ENCODE assay signal across 8 mouse cellular contexts in genomic region chr11:77630257-77630670, GRCm38 (mm10). TPM values are rescaled to one million over a fixed set of nuclear protein-coding genes. Genes with fewer than 3 reads are reported as not detected.
A peak's percentile ranks its signal among the peaks of the same experiment; 100 is the strongest.
DNase-seq lines count a peak whose midpoint lies in the region; ATAC-seq and TF ChIP-seq lines count a peak whose summit lies in the region.

No protein-coding gene starts in this region.

- intact Hi-C loops in gastrocnemius, adult 2 months (cut with DNase I): loop anchor here (5.0 kb wide), 1 partner anchor 123 kb away; no protein-coding TSS in a partner anchor

- 15% methylated on average over 8 of the region's 8 CpGs for WGBS in hindbrain, postnatal 0 days

- peak; percentile 73 to 82 for DNase-seq in cerebellum, postnatal 4 days (ENCODE audit: low spot score in 2 of 2)
- peak; percentile 78 for DNase-seq in gastrocnemius, adult 2 months
- DNase-seq in hindbrain, postnatal 0 days (ENCODE audit: low spot score): peak; percentile 89
- DNase-seq in left cerebral cortex, adult 8-10 months (ENCODE audit: low spot score in 2 of 2): peak; percentile 48 to 70
- peak; percentile 79 for DNase-seq in right cerebral cortex, postnatal 14 days
- peak; percentile 64 to 76 for DNase-seq in urinary bladder, postnatal 4 days (ENCODE audit: low spot score in 2 of 2)

- H3K9me3 ChIP-seq in hindbrain, postnatal 0 days (ENCODE audit: low read length): no peaks in the 10 kb centered on the region
- H3K9me3 ChIP-seq in megakaryocyte, embryonic 14.5 days: peaks cover 8% of the 10 kb centered on the region

- H3K4me3 ChIP-seq in gastrocnemius, adult 2 months: peak overlapping the region; percentile 70
- H3K4me3 ChIP-seq in hindbrain, postnatal 0 days (ENCODE audit: low read length): peak overlapping the region; percentile 25
- H3K4me3 ChIP-seq in megakaryocyte, embryonic 14.5 days (replicated peaks): peak overlapping the region; percentile 92

- H3K4me2 ChIP-seq in hindbrain, postnatal 0 days (ENCODE audit: low read depth, low read length): peak overlapping the region; percentile 61

- H3K27ac ChIP-seq in gastrocnemius, adult 2 months: peak overlapping the region; percentile 79
- no peak overlapping the region for H3K27ac ChIP-seq in hindbrain, postnatal 0 days

- 0 out of 2 replicates have a peak overlapping the region, but pooled peaks have one; percentile 15 for H3K9ac ChIP-seq in hindbrain, postnatal 0 days (replicated peaks; ENCODE audit: low read length)

- H3K36me3 ChIP-seq in hindbrain, postnatal 0 days (ENCODE audit: insufficient read depth, low read length): no peaks in the 10 kb centered on the region
- no peaks in the 10 kb centered on the region for H3K36me3 ChIP-seq in megakaryocyte, embryonic 14.5 days (replicated peaks; ENCODE audit: low read length)

- H3K27me3 ChIP-seq in hindbrain, postnatal 0 days (ENCODE audit: insufficient read depth, low read length): no peaks in the 10 kb centered on the region
- H3K27me3 ChIP-seq in megakaryocyte, embryonic 14.5 days (replicated peaks): peaks cover 2% of the 10 kb centered on the region

- ATAC-seq in activated CD4-positive, CD25-positive, alpha-beta regulatory T cell, adult 4 months: peak; percentile 66
- peak; percentile 82; the same call in 1 of the 2 replicates for ATAC-seq in hindbrain, postnatal 0 days

- peak; percentile 91 for TF ChIP-seq CTCF in gastrocnemius, adult 2 months (IDR thresholded peaks at IDR 0.05)
- peak; percentile 93 for TF ChIP-seq CTCF in hindbrain, postnatal 0 days (IDR thresholded peaks at IDR 0.05; ENCODE audit: low read depth)

- 0 out of 2 replicates have a peak, but pooled peaks cover 5% of the 10 kb centered on the region for H3K4me1 ChIP-seq in hindbrain, postnatal 0 days (ENCODE audit: insufficient read depth, low read length)
- H3K4me1 ChIP-seq in megakaryocyte, embryonic 14.5 days: peaks cover 50% of the 10 kb centered on the region

RNA-seq across cellular contexts. Expression of gene Taok1, which starts 22.6 kb away (rescaled TPM):
- polyA plus RNA-seq in activated CD4-positive, CD25-positive, alpha-beta regulatory T cell, adult 4 months (2017; shearing (Covaris generic)): 10 to 100 TPM; 15.0 to 19.8 TPM
- total RNA-seq in gastrocnemius, adult 2 months (2021): 10 to 100 TPM; 37.7 to 48.4 TPM
- 50.6 and 56.7 TPM in 2 replicates for total RNA-seq in hindbrain, postnatal 0 days (2014; rRNA removed)
- polyA plus RNA-seq in hindbrain, postnatal 0 days (2015; fragmentation: Nextera tagmentation; extraction: Ambion mirVana): 27.1 and 28.2 TPM in 2 replicates
- total RNA-seq in left cerebral cortex, adult 8-10 months (2022): 100 to 1,000 TPM in 2 of 4 experiments, 10 to 100 TPM in 2; 92.7 to 112 (median 102) TPM
- polyA plus RNA-seq in megakaryocyte, embryonic 14.5 days (2012; ENCODE audit: insufficient read depth, low replicate concordance): 1.2 and 2.3 TPM in 2 replicates

RNA-seq across cellular contexts. Expression of gene Nufip2, which starts 55.7 kb away (rescaled TPM):
- polyA plus RNA-seq in activated CD4-positive, CD25-positive, alpha-beta regulatory T cell, adult 4 months (2017; shearing (Covaris generic)): 10 to 100 TPM; 16.2 to 20.5 TPM
- total RNA-seq in gastrocnemius, adult 2 months (2021): 10 to 100 TPM; 36.9 to 43.8 TPM
- total RNA-seq in hindbrain, postnatal 0 days (2014; rRNA removed): 33.6 and 34.5 TPM in 2 replicates
- 3.8 and 4.3 TPM in 2 replicates for polyA plus RNA-seq in hindbrain, postnatal 0 days (2015; fragmentation: Nextera tagmentation; extraction: Ambion mirVana)
- 10 to 100 TPM; 63.5 to 69.0 (median 67.1) TPM for total RNA-seq in left cerebral cortex, adult 8-10 months (2022)
- 8.0 and 25.8 TPM in 2 replicates for polyA plus RNA-seq in megakaryocyte, embryonic 14.5 days (2012; ENCODE audit: insufficient read depth, low replicate concordance)

Comparison
In these comparisons a context has a peak if more than half of its experiments do, and no peak if none do; other contexts are left out.
1. H3K4me3 ChIP-seq: peak in every context shown above with its lines; median percentile 92 in megakaryocyte, embryonic 14.5 days; 70 in gastrocnemius, adult 2 months; 25 in hindbrain, postnatal 0 days.